Mouse (Mus musculus): ENCODE measurements at regions not wholly inside any gene's neighbourhood (a gene's known extent, or its start where the extent isn't known, plus 50 kb on each side); places are given as distances from the start of the nearest gene placed in this dataset.

- in situ Hi-C loops (cut with MboI, MseI) = no loop called here
These were observed 954.8 kb upstream of the Flrt2 start for GRCm38 (mm10) chr12:94737263-94737662.

- in situ Hi-C loops (cut with MboI, MseI) = no loop called here
These were observed 942.1 kb upstream of the Flrt2 start for GRCm38 (mm10) chr12:94749747-94750515.

GRCm38 (mm10) chr12:94755754-94756153, 936.3 kb upstream of the Flrt2 start:
- in situ Hi-C loops (cut with MboI, MseI) = no loop called here

- in situ Hi-C loops (cut with MboI, MseI) = no loop called here
These were observed 896.0 kb upstream of the Flrt2 start for GRCm38 (mm10) chr12:94795913-94796615.

- in situ Hi-C loops (cut with MboI, MseI) = loop anchor here (5.0 kb wide), 1 partner anchor 1703 kb away; no protein-coding TSS in a partner anchor
These were observed 887.3 kb upstream of the Flrt2 start for GRCm38 (mm10) chr12:94804692-94805091.

- in situ Hi-C loops (cut with MboI, MseI) = loop anchor here (25.0 kb wide), 1 partner anchor 1219 kb away; no protein-coding TSS in a partner anchor
These were observed 860.6 kb upstream of the Flrt2 start for GRCm38 (mm10) chr12:94831400-94831799.

GRCm38 (mm10) chr12:94862720-94863119, 829.3 kb upstream of the Flrt2 start:
- in situ Hi-C loops (cut with MboI, MseI) = no loop called here

GRCm38 (mm10) chr12:94910816-94911215, 781.2 kb upstream of the Flrt2 start:
- in situ Hi-C loops (cut with MboI, MseI) = no loop called here

- in situ Hi-C loops (cut with MboI, MseI) = no loop called here
These were observed 749.0 kb upstream of the Flrt2 start for GRCm38 (mm10) chr12:94943067-94943466.

Measured in regulatory T cell (primary cell).